Mouse (Mus musculus) cerebellum, adult 8-10 months (tissue): ENCODE measurements around the gene Olfr1124.
"Not testable (repeated sequence)": the region's sequence is repeated elsewhere in the genome, so short reads cannot be mapped to it uniquely, and the experiment has no call there.

ENCODE experiments used
- DNase-seq: peaks from one replicate; pipeline ENCODE4 v3.0.0; 2022

The Olfr1124 gene

GRCm38 (mm10) chr2:87429975-87430374, at the start of gene Olfr1124:
TSS of gene Olfr1124 (plus strand) at chr2:87430275.
- DNase-seq, result no peak

GRCm38 (mm10) chr2:87383935-87384334, 46.1 kb upstream of the Olfr1124 start:
- DNase-seq, result no peak

GRCm38 (mm10) chr2:87385549-87385948, 44.5 kb upstream of the Olfr1124 start, which contains the start of gene Olfr1122:
TSS of gene Olfr1122 (plus strand) at chr2:87385849.
- no peak for DNase-seq

GRCm38 (mm10) chr2:87393605-87394004, 36.5 kb upstream of the Olfr1124 start:
- not testable (repeated sequence) for DNase-seq

DNA sequence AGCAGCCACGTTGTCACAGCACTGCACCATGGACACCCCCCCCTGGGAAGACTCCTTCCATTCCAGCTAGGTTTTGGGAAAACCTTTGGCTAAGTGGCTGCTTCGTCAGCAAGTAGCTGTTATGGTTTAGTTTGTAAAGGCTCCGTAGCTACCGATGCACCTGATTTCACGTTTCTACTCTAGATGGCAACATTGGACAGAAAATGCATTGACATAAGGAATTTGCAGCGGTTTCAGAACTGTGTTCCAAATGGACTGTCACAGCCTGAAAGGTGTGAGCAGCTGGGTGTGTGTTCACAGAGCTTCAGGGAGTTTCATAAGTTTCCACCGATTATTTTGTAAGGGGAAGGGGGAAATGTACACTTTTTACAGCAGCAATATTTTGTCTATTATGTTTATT, 35.4 kb upstream of the Olfr1124 start:
- DNase-seq, result not testable (repeated sequence)

DNA sequence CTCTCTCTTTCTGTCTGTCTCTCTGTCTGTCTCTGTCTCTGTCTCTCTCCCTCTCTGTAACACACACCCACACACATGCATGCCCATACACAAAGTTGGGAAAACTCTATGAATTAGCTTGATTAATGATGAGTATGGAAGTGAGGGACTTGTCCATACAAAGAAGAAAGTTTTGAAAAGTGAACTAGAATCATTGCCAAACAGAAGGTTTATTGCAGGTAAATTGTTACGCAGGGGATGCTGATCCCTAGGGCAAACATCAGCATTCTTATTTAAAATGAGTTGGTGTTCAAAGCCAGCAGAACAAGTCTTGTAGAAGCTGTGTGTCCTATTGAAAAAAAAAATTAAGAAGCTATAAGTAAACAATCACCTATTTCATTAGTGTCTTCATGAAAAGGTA, 13.7 kb upstream of the Olfr1124 start, which contains the start of gene Olfr1123:
Gene Olfr1123, plus strand, starts transcription at position 301 of the 400 bp plus-strand sequence.
- no peak for DNase-seq

- no peak for DNase-seq
Measured at GRCm38 (mm10) chr2:87437731-87438130, 7.7 kb downstream of the Olfr1124 start.

DNA sequence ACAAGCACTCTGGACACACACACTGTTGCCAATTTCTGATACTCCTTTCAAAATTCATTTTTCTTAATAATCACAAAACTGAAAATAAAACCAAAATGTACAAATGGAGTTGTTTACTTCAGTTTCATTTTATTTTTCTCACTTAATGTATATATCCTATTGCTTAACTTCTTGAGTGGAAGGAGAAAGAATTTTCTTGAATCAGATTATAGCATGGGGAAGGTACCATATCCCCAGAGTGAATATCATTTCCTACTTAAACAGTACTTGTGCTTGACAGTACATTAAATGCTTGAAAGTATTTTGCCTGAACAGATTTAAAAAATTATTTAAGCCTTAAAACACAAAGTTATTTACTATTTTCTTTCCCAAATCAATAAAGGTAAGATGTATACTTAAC, 23.6 kb downstream of the Olfr1124 start, which contains the start of gene Olfr1126:
Gene Olfr1126, plus strand, starts transcription at position 301 of the 400 bp plus-strand sequence.
- DNase-seq, result no peak

DNA sequence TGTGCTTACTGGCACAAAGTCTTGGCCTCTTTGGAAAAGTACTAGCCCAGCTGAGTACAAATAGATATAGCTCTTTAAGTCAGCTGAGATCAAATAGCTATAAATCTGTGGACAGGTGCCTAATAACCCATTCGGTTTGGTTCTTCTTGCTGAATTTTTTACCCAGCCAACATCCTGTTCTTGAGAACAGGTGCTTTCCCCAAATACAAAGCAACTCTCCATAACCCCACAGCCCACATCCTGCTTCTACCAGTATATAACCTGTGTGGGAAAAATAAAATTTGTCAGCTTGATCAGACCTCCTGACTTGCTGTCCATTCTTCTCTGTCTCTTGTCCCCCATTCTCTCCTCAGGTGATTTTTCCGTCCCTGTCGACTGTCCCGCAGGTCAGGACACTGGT, 31.7 kb downstream of the Olfr1124 start:
- DNase-seq, result no peak

GRCm38 (mm10) chr2:87480207-87480606, 50.1 kb downstream of the Olfr1124 start:
- DNase-seq, result no peak

- no peak for DNase-seq
Measured at GRCm38 (mm10) chr2:87481158-87481557, 51.1 kb downstream of the Olfr1124 start.

GRCm38 (mm10) chr2:87482276-87482675, 52.2 kb downstream of the Olfr1124 start:
- DNase-seq, result no peak
